Mouse (Mus musculus) cortical plate, adult 2 months (tissue): Measurements from ENCODE around the gene Nkx1-2. TPM values are rescaled to one million over a fixed set of nuclear protein-coding genes. Genes with fewer than 3 reads are reported as not detected.

ENCODE experiments used
- H3K27ac ChIP-seq: fragments of 200-500 bp; 2 replicates; pipeline ENCODE4 v1.5.1; 2012; ENCODE audit warnings: low read length, control low read depth, inconsistent platforms; ENCODE audit not compliant: insufficient read depth
- H3K4me1 ChIP-seq: fragments of 200-500 bp; 2 replicates; pipeline ENCODE4 v1.6.1; 2011; ENCODE audit warnings: low read length; ENCODE audit not compliant: control insufficient read depth, insufficient read depth
- H3K4me3 ChIP-seq: fragments of 200-500 bp; 2 replicates; pipeline ENCODE4 v1.5.1; 2011; ENCODE audit warnings: mild to moderate bottlenecking, low read length, control low read depth; ENCODE audit not compliant: insufficient read depth
- CTCF ChIP-seq: fragments of 200-500 bp; IDR thresholded peaks from 2 replicates; pipeline ENCODE4 v1.5.1; 2011; ENCODE audit warnings: mild to moderate bottlenecking, control low read depth, low read length; ENCODE audit not compliant: insufficient read depth; ENCODE audit errors: extremely low read depth
- POLR2A ChIP-seq: fragments of 200-500 bp; IDR thresholded peaks from 2 replicates; pipeline ENCODE4 v1.6.1; 2011; ENCODE audit warnings: mild to moderate bottlenecking, low read length, control low read depth; ENCODE audit not compliant: insufficient read depth; ENCODE audit errors: extremely low read depth
- polyA plus RNA-seq: library from polyadenylated mRNA; depleted of rRNA; stranded (reverse); fragments of >200 nt; gene quantifications from 2 replicates; pipeline ENCODE4 v1.2.3, GENCODE M21; 2012

The Nkx1-2 gene
- polyA plus RNA-seq, 1 experiment, result 0.04 TPM

DNA sequence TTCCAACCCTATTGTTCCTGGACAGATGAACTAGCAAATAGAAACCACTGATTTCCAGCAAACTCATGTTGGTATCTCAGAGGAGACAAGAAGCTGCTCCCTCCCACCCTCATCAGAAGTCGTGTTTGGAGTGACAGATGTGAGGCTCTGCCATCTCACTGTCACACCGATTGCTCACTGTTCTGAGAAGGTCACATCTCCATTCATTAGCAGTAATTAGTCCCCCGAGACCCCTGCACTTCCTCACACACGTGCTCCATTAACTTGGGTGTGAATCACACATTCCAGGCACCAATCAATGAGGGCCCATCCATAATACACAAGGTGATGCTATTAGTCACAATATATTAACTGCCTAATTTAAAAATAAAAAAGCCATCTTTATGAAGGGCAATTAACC is 26.7 kb upstream of the Nkx1-2 start:
- H3K4me1 ChIP-seq, result 0 out of 2 replicates have a peak, but pooled peaks cover 2% of the 10 kb centered on the region
- TF ChIP-seq POLR2A (no peak), CTCF (no peak)
- no peak overlapping the region for H3K4me3 ChIP-seq
- no peak overlapping the region for H3K27ac ChIP-seq

DNA sequence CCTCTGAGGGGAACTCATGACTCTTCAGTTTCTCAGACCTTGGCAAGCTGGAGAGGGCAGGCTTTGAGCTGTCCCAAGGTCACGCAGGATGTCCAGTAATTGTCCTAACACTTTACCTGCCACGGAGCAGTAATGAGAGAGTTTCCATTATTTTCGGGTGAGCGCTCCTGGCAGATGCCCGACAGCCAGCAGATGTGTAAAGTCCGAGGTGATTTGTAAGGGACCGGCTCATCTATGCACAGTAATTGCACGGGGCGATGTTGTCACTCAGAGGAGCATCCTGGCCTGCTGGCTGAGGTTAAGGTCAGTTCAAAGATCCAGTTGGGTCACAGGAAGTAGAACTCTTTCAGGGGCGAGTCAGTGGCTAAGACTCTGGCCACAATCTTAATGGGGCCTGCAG is 24.7 kb upstream of the Nkx1-2 start:
- TF ChIP-seq POLR2A (no peak), CTCF (no peak)
- Histone ChIP-seq H3K4me3 (no peak overlapping the region), H3K27ac (no peak overlapping the region), H3K4me1 (no peaks in the 10 kb centered on the region)

DNA sequence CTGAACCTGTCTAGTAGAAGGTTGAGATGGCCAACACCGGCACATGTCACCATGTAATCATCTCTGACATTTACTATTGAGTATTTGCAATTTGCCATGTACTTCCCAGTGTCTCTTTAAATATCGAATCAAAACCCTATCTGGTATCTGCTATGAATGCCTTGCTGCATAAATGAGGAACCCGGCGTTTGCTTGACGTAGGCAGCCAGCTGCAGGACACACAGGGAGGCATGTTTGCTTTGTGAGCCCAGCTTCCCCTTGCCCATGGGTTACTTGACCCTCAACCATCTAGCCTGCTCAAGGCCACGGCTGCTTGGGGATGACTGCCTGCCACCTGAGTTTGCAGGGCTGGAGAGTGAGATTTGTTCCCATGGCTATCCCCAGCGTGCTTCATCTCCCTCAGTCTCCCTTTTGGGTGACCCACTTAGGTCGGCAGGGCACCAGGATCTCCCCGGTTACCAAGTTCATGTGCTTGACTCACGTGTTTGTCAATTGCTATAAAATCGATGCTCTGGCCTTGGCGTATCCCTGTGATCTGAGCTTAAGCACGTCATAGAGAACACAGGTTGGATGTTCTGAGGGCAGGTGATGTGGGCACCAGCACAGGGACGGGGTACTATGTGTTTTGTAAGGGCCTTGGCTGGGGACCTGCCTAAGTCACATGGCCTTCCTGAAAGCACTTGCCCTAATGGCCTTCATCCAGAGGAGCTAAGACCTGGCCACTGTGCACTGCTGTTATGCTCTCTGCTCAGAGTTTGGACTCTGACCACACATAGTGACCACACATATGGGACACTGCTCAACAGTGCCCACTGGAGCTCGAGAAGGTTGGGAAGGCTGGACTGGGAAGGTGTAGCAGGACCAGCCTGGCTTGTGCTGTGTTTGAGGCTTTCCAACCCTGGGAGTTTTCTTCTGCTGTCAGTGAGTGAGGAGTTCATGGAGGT is 20.8 kb upstream of the Nkx1-2 start:
- H3K4me3 ChIP-seq, result no peak overlapping the region
- H3K27ac ChIP-seq, result no peak overlapping the region

DNA sequence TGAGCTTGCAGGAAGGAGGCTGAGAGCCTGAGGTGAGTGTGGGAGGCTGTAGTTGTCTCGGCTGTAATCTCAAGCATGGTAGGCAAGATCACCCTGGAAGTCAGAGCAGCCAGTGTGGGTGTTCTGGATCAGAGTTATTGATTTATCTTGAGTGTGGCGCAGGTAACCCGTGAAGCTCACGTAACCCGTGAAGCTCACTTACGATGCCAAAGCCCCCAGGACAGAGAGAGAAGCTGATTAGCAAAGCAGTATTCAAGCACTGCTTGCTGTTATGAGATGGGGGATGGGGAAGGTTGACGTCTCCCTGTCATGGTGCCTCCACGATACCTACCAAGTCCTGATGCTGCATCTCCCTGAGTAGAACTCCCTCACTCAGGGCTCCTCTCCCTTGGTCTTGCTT is 20.1 kb upstream of the Nkx1-2 start:
- no peaks in the 10 kb centered on the region for H3K4me1 ChIP-seq
- TF ChIP-seq CTCF (no peak), POLR2A (no peak)
- no peak overlapping the region for H3K4me3 ChIP-seq
- no peak overlapping the region for H3K27ac ChIP-seq

More for the DNA sequence above, 20.8 kb upstream of the Nkx1-2 start:
- H3K4me1 ChIP-seq, result no peaks in the 10 kb centered on the region
- no peak for TF ChIP-seq POLR2A
- no peak for TF ChIP-seq CTCF

DNA sequence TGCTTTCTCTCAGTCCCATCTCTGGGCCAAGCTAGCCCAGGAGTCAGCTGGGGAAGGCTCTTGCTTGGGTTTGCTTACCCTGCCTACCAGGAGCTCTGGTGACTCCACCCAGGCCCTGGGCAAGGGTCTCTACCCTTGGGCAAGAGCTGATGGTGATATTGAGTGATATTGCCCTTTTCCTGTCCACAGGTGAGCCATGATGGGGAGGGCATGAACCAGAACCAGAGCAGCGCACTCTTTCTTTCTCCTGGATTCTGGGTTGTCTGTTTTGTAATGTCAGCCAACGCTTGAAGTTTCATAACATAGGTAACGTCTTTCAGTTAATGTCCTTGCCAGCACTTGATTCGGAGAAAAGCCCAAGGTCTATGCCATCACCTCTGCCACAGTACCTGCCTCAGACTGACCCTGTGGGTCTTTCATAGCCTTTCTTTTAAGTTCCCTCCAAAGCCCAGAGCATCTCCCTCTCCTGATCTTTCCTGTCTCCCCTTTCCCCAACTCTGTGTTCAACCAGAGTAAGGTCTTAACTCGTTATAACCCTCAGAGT is 17.7 kb upstream of the Nkx1-2 start:
- no peak overlapping the region for H3K27ac ChIP-seq
- TF ChIP-seq POLR2A (no peak), CTCF (no peak)
- H3K4me1 ChIP-seq, result no peaks in the 10 kb centered on the region
- no peak overlapping the region for H3K4me3 ChIP-seq

DNA sequence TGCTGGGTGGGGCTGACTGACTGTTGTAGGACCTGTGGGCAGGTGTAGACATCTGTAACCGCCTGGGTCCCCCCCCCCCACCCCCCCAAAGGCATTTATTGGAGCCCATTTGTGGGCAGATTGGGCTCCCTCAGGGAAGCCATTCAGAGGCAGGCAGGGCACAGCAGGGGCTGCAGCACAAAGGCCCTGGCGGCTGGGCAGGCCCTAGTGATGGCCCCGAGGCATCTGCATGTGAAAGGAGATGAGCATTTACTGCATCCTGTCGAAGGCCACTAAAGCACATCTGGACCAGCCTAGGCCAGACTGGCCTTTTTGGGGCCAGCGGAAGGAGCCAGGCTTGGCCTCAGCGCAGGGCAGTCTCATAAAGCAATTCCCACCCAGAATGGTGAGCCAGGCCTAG is 17.0 kb upstream of the Nkx1-2 start:
- no peak overlapping the region for H3K27ac ChIP-seq
- TF ChIP-seq CTCF (no peak), POLR2A (no peak)
- H3K4me3 ChIP-seq, result no peak overlapping the region
- H3K4me1 ChIP-seq, result no peaks in the 10 kb centered on the region

DNA sequence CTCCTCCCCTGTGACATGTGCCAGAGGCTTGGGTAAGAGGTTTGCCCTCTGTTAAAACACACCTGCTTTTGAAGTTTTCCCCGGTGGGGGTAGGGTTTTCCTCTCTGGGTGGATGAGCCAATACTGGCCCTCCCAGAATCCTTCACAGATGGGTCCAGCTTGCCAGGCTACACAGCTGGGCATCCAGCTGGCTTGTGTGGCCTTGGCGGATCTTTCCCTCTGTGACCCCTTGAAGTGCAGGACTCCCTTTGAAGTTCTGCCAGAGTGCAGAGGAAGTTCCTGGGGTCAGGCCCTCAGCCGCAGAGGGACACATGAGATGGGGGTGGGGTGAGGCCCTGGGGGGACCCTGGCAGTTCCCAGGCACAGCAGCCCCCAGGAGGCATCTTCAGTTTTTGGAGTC is 15.9 kb upstream of the Nkx1-2 start:
- no peak overlapping the region for H3K27ac ChIP-seq
- TF ChIP-seq CTCF, result no peak
- TF ChIP-seq POLR2A, result no peak
- no peaks in the 10 kb centered on the region for H3K4me1 ChIP-seq
- H3K4me3 ChIP-seq, result no peak overlapping the region

DNA sequence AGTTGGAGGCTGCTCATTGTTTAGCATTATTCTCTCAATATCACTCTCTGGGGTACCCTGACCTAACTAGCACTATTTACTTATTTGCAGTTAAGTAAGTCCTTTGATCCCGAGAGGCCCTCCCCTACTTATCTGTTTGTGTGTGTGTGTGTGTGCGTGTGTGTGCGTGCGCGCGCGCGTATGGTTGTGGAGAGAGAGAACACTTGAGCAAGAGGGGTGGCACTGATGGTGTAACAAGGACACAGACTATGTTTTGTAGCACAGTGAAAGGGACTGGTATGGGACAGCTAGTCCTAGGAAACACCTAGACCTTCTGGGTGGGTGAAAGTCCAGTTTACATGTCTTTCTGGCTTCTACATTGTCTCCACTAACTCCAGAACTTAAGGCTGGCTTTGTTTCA is 12.1 kb upstream of the Nkx1-2 start:
- Histone ChIP-seq H3K27ac (no peak overlapping the region), H3K4me1 (no peaks in the 10 kb centered on the region), H3K4me3 (no peak overlapping the region)
- TF ChIP-seq POLR2A (no peak), CTCF (no peak)

DNA sequence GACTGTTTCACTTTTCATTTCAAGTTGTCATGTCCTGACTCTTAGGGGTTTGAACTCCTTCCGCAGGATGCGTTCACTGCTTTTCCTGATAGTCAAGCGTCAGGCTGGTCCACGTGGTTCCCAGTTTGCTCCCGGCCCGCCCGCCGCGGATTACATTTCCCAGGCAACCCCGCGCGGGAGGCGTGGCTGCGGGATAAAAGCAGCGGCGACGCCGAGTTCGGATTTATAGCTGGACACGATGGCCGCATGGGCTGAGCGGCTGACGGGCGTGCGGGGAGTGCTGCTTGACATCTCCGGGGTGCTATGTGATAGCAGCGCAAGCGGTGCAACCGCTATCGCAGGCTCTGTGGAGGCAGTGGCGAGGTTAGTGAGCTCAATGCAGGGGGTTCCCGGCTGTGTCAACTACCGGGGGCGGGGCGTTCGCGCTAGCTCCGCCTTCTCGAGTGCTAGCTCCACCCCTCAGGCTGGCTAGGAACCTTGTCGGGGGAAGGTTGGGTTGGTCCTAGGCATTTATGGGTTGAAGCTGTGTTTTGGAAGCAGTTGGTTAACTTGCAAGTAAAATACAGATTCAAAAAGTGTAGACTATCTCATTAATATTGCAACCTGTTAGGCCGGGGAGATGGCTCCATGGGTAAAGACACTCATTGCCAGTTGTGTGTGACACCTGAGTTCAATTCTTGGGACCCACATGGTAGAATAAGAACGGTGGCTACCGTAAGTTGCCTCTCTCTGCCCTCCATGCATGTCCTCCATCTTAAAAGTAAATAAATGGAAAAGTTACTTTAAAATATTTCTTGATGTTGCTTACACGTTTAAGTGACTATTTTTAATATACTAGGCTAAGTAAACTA is 11.3 kb upstream of the Nkx1-2 start, which contains the start of gene Lhpp:
TSS of gene Lhpp (plus strand) at position 171 of the 851 bp plus-strand sequence.
- TF ChIP-seq POLR2A, result peak; percentile 66; the same call in 1 of the 2 replicates
- TF ChIP-seq CTCF, result no peak
- Histone ChIP-seq H3K4me3 (peak within 1 kb of the TSS; percentile 51), H3K4me1 (no peaks in the 10 kb centered on the region), H3K27ac (no peak within 1 kb of the TSS)
